Mouse (Mus musculus) Patski (cell line): ENCODE measurements at regions not wholly inside any gene's neighbourhood (a gene's known extent, or its start where the extent isn't known, plus 50 kb on each side); places are given as distances from the start of the nearest gene placed in this dataset.

ENCODE experiments used
- ATAC-seq: fragments of 100-300 bp; one replicate; pipeline ENCODE4 v1.8.0; 2021
- CTCF ChIA-PET: fragments of 350-600 bp; sonication (Branson Sonifier 250); formaldehyde crosslinking; loops from one replicate; lab custom pipeline; 2022; ENCODE audit warnings: inconsistent platforms; lab: Charles Lee
- POLR2A ChIA-PET: fragments of 350-600 bp; sonication (Branson Sonifier 250); formaldehyde crosslinking; loops from one replicate; lab custom pipeline; 2022; ENCODE audit warnings: antibody characterized with exemption, inconsistent platforms; lab: Charles Lee
- DNase-seq: peaks from one replicate; pipeline ENCODE4 v3.0.0-alpha.2; 2011; ENCODE audit warnings: low read depth, low spot score
- H3K27me3 ChIP-seq: fragments of 371-371 bp; one replicate; pipeline ENCODE4 v1.5.1; 2021
- CTCF ChIP-seq: fragments of 100-300 bp; IDR thresholded peaks from one replicate; pipeline ENCODE4 v1.5.1; 2021
- in situ Hi-C: fragments of 300-500 bp; cut with MboI; formaldehyde crosslinking; loops from 3 replicates; pipeline ENCODE4 v1.11.1; 2018; ENCODE audit warnings: low pct_unique_long_range_greater_than_20kb, mixed read lengths

DNA sequence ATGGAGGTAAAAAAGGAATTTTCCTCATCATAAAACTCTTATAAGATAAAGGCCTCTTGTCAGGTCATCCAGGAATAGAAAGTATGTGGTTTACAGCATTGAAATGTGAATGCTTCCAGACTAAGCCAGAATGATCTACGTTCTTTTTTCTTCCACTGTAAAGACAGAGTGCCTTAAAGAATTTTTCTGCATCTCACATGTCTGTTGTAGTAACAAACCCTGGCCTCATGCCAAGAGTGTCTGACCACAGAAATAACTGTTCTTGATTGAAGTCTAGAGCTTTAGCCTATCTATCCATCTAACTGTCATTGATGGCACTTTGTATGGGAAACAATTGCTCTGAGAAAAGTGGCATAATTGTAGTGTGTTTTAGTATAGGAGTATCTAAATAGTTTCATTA is 246.2 kb downstream of the Dnajb9 start:
- in situ Hi-C loops = no loop called here
- no peaks in the 10 kb centered on the region for H3K27me3 ChIP-seq
- ChIA-PET CTCF (no interaction called here), POLR2A (no interaction called here)
- ATAC-seq (no peak), DNase-seq (no peak)
- no peak for TF ChIP-seq CTCF

DNA sequence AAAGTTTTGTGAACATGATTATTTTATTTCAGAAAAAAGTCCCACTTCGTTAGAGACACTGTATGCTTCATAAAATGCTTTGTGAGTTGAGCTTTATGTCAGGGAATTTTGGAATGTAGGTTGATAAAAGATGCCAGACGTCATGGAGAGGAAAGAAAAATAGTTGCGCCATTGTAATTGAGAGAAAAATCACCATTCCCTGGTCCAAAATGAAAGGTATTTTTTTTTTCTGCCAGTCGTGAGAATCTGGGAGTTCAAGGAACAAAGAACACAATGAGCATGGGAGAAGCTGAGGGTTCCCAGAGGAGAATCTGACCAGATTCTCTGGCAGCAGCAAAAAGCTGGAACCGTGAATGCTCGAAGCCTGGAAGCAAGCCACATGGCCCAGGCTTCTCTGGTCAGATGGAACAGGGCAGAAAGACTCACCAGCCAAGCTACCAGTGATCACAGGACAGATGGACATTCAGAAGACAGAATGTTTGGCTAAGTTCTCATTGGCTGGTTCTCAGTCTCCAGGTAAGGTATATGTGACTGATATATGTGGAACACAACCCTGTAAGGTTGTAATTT is 247.5 kb downstream of the Dnajb9 start:
- in situ Hi-C loops = no loop called here
- no peaks in the 10 kb centered on the region for H3K27me3 ChIP-seq
- POLR2A ChIA-PET = no interaction called here
- CTCF ChIA-PET = no interaction called here
- DNase-seq (no peak), ATAC-seq (no peak)
- TF ChIP-seq CTCF = no peak

DNA sequence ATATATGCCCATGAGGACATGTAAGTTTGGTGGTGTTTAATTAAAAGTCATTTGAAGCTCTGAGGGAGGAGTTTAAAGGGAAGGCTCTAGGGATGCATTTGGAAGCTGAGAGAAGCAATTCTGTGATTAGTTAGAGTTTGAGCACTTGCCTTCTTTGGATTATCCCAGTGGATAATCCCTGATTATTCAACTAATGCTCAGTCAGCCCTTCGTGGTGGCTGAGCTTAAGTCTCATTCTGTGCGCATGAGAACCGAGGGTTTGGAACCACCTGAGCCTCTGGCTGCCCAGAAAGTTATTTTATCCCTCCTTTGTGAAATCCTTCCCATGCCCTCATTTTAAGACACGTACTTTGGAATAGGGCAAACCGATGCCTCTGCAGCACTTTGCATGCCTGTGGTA is 285.9 kb downstream of the Dnajb9 start:
- ATAC-seq (no peak), DNase-seq (no peak)
- CTCF ChIA-PET = no interaction called here
- no peaks in the 10 kb centered on the region for H3K27me3 ChIP-seq
- no peak for TF ChIP-seq CTCF
- POLR2A ChIA-PET = no interaction called here
- in situ Hi-C loops = no loop called here

DNA sequence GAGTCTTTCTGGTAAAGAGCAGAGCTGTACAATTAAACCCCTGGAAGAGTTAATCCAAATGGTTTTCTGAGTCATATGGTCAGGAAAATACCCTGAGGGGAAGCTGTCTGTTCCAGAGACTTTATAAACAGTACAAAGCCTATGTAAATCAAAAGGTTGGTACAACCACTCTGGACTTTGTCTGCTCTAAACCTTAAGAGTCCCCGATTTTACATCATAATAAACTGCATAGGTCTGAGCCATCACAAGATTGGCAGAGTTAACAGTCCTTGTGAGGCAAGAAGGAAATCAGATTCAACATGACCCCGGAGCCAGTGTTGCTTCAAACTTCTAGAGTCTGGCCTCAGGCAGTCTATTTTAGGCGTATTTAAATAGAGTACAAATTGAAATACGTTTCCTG is 289.7 kb downstream of the Dnajb9 start:
- in situ Hi-C loops = no loop called here
- DNase-seq (no peak), ATAC-seq (no peak)
- no peaks in the 10 kb centered on the region for H3K27me3 ChIP-seq
- ChIA-PET CTCF (no interaction called here), POLR2A (no interaction called here)
- TF ChIP-seq CTCF = no peak

DNA sequence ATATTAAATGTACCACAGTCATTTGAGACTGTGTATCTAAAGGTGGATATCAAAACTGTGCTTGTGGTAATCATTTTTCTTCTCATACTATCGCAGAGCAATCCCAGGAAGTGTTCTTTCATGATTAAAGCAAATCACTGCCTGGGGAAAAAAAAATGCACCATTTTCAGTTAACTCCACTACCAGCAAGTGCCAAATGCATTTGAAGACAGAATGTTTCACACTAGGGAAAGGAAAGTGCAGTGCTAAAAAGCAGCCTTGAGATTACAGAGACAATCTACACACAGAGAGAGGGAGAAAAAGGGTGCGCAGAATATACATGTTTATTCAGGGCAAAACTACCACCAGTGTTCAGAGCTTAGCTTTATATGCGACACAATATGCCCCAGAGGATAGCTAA is 291.0 kb downstream of the Dnajb9 start:
- ChIA-PET CTCF (no interaction called here), POLR2A (no interaction called here)
- DNase-seq (no peak), ATAC-seq (no peak)
- no peaks in the 10 kb centered on the region for H3K27me3 ChIP-seq
- in situ Hi-C loops = no loop called here
- no peak for TF ChIP-seq CTCF

DNA sequence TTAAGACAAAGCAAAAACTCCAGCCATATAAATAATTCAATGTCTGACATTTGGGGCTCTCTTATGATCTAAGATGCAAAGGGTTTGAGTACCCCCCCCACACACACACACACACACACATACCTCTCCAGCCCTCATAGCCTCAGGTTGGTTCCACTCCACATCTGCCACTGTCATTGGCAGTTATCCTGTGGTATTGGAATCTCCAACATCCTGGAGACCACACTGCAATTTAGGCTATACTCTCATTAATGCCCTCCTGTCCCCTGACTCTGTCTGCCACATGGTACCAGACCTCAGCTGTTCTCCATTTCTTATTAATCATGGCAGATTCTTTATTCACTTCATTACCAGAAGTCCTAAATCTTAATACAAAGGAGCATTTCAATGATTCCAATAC is 293.3 kb downstream of the Dnajb9 start:
- in situ Hi-C loops = no loop called here
- TF ChIP-seq CTCF = no peak
- DNase-seq (no peak), ATAC-seq (no peak)
- CTCF ChIA-PET = no interaction called here
- POLR2A ChIA-PET = no interaction called here
- peaks cover 1% of the 10 kb centered on the region for H3K27me3 ChIP-seq

DNA sequence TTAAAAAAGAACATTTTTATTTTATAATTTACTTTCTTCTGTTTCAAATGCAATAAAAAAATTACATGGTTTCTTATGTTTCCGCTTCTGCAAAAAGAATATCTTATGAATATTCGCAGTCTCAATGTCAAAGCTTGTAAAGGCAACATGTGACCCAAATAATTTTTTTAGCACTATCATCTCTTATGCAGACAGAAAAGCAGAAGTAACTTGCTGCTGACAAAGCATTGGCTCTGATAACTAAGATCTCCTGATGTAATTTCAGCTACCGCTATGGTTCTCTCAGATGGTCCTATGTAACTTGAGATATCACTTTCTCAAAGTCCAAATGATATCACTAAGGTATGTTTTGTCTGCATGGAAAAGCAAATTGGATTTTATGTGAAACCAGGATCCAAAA is 310.9 kb downstream of the Dnajb9 start:
- DNase-seq = no peak
- POLR2A ChIA-PET = no interaction called here
- ATAC-seq = no peak
- CTCF ChIA-PET = no interaction called here
- peaks cover 3% of the 10 kb centered on the region for H3K27me3 ChIP-seq
- in situ Hi-C loops = no loop called here
- no peak for TF ChIP-seq CTCF

DNA sequence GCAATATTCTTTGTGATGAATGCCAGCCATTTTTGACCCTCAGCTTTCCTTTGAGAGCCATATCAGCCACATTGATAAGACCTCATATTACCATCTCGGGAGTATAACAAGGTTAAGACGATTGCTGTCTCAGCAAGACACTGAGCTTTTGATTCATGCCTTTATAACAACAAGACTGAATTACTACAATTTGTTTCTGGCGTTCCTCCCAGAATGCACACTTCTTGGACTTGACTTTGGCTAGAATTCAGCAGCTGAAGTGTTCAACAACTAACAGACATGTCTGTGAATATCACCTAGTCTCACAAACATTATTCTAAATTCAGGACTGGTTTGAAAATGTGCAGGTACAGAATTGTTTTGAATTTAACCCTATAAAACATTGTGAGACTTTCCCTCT is 324.5 kb downstream of the Dnajb9 start:
- DNase-seq (no peak), ATAC-seq (no peak)
- POLR2A ChIA-PET = no interaction called here
- CTCF ChIA-PET = no interaction called here
- TF ChIP-seq CTCF = no peak
- in situ Hi-C loops = no loop called here
- no peaks in the 10 kb centered on the region for H3K27me3 ChIP-seq

DNA sequence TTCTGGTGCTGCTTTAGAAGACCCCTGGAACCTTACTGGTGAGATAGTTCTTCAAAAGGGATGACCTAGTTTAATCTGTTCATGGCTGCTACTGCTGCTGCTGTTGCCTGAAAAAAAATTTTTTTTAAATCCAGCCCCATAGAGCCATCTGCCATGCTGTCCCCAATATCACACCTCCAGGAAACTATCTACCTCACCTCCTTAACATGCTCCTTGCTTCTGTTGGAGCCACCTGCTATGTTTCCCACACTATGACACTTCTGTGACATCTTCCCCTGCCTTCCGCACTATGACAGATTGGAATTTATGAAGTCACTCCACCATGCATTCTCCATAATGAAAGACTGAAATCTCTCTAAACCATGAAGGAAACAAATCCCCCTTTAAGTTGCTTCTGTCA is 349.6 kb downstream of the Dnajb9 start:
- TF ChIP-seq CTCF = no peak
- ATAC-seq = no peak
- CTCF ChIA-PET = no interaction called here
- POLR2A ChIA-PET = no interaction called here
- in situ Hi-C loops = no loop called here
- DNase-seq = no peak
- no peaks in the 10 kb centered on the region for H3K27me3 ChIP-seq

DNA sequence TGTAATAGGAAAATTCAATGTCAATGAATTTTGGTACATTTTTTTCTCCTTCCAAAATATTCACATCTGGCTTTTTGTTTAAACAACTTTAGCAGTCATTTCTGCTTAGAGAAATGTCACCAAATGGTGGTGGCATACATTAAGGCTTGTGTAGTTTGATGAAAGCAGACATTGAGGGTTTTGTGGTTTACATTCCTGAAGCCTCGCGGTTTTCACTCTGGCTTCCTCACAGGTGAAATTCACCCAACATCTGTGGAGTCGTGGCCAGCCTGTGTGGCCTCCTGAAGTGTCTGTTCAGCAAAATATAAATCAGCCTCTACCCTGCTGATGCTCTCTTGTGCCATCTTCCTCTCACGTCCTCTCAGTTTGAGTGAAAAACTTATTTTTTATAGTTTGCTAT is 353.8 kb downstream of the Dnajb9 start:
- ATAC-seq = no peak
- no peak for DNase-seq
- no peaks in the 10 kb centered on the region for H3K27me3 ChIP-seq
- in situ Hi-C loops = no loop called here
- ChIA-PET POLR2A (no interaction called here), CTCF (no interaction called here)
- TF ChIP-seq CTCF = no peak

DNA sequence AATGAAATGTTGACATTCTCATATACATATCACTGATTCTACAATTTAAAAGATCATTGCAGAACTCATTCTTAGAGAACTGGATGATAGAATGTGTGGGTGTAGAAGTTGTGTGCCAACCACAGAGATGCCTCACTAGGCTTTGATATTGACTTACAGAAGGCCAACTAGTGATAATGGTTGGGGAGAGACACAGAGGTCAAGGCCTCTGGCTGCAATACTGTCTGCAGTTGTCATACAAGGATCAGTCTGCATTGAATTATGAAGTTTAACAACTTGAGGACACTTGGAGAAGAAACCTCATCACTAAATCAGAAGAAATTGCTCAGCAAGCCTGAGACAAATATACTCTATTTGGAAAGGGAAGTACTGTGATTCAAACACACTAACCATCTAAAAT is 357.9 kb downstream of the Dnajb9 start:
- CTCF ChIA-PET = no interaction called here
- TF ChIP-seq CTCF = no peak
- ATAC-seq = no peak
- peaks cover 3% of the 10 kb centered on the region for H3K27me3 ChIP-seq
- in situ Hi-C loops = no loop called here
- POLR2A ChIA-PET = no interaction called here
- no peak for DNase-seq

DNA sequence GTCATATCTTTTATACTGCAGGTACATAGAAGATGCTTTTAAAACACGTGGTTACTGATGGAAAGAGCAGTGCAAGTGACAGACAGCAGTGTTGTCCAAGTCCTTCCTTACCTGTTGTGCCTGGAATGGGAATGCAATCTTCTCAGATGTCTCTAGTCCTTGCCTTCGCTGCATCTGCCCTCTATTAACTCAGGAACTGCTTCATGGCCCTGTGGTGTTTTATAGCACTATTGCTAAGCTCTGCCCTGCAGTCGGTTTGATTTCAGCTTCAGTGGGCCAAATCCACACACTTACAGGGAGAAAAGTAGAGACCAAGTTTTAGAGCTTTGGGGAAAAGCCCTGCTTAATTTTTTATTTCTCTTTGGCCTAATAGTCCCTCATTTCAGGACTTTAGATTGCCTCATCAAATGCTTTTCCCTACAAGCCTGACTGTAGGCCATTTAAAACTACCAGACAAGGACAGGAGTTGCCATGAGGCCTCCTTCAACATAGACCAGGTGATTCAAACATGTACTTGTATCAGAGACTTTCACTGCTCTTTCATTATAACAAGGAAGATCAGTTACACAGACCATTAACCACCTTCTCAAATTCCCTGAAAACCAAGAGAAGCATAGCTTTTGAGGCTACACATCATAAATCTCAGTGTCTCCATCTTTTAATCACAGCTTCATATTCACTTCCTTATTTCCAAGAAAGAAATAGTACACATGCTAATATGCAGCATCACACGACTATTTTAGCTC is 358.7 kb downstream of the Dnajb9 start:
- ChIA-PET POLR2A (no interaction called here), CTCF (no interaction called here)
- peaks cover 3% of the 10 kb centered on the region for H3K27me3 ChIP-seq
- DNase-seq (no peak), ATAC-seq (no peak)
- in situ Hi-C loops = no loop called here
- TF ChIP-seq CTCF = no peak
